Mouse (Mus musculus): ENCODE data around the gene Cdk8.

Cdk8 gene

GRCm38 (mm10) chr5:146232056-146232675, 1.1 kb downstream of the Cdk8 start:
- no peak for DNase-seq (ENCODE audit: extremely low spot score, low read depth, low spot score)

GRCm38 (mm10) chr5:146232816-146233215, 1.8 kb downstream of the Cdk8 start:
- no peak for DNase-seq (ENCODE audit: extremely low spot score, low read depth, low spot score)

GRCm38 (mm10) chr5:146234336-146234735, 3.3 kb downstream of the Cdk8 start:
- no peak for DNase-seq (ENCODE audit: extremely low spot score, low read depth, low spot score)

GRCm38 (mm10) chr5:146238274-146238673, 7.2 kb downstream of the Cdk8 start:
- DNase-seq (ENCODE audit: extremely low spot score, low read depth, low spot score) = no peak

- no peak for DNase-seq (ENCODE audit: extremely low spot score, low read depth, low spot score)
These were observed 9.7 kb downstream of the Cdk8 start for GRCm38 (mm10) chr5:146240771-146241170.

GRCm38 (mm10) chr5:146241202-146241601, 10.2 kb downstream of the Cdk8 start:
- DNase-seq (ENCODE audit: extremely low spot score, low read depth, low spot score) = no peak

- no peak for DNase-seq (ENCODE audit: extremely low spot score, low read depth, low spot score)
These were observed 14.2 kb downstream of the Cdk8 start for GRCm38 (mm10) chr5:146245193-146245592.

- DNase-seq (ENCODE audit: extremely low spot score, low read depth, low spot score) = no peak
These were observed 14.8 kb downstream of the Cdk8 start for GRCm38 (mm10) chr5:146245646-146246370.

GRCm38 (mm10) chr5:146246386-146246785, 15.4 kb downstream of the Cdk8 start:
- DNase-seq (ENCODE audit: extremely low spot score, low read depth, low spot score) = no peak

- no peak for DNase-seq (ENCODE audit: extremely low spot score, low read depth, low spot score)
These were observed 16.7 kb downstream of the Cdk8 start for GRCm38 (mm10) chr5:146247709-146248108.

- no peak for DNase-seq (ENCODE audit: extremely low spot score, low read depth, low spot score)
These were observed 17.7 kb downstream of the Cdk8 start for GRCm38 (mm10) chr5:146248746-146249145.

GRCm38 (mm10) chr5:146250369-146251075, 19.5 kb downstream of the Cdk8 start:
- no peak for DNase-seq (ENCODE audit: extremely low spot score, low read depth, low spot score)

- DNase-seq (ENCODE audit: extremely low spot score, low read depth, low spot score) = no peak
These were observed 20.8 kb downstream of the Cdk8 start for GRCm38 (mm10) chr5:146251663-146252429.

GRCm38 (mm10) chr5:146253644-146254043, 22.6 kb downstream of the Cdk8 start:
- DNase-seq (ENCODE audit: extremely low spot score, low read depth, low spot score) = no peak

GRCm38 (mm10) chr5:146260003-146260402, 29.0 kb downstream of the Cdk8 start:
- DNase-seq (ENCODE audit: extremely low spot score, low read depth, low spot score) = no peak

- no peak for DNase-seq (ENCODE audit: extremely low spot score, low read depth, low spot score)
These were observed 35.0 kb downstream of the Cdk8 start for GRCm38 (mm10) chr5:146265934-146266591.

GRCm38 (mm10) chr5:146267776-146268175, 36.7 kb downstream of the Cdk8 start:
- no peak for DNase-seq (ENCODE audit: extremely low spot score, low read depth, low spot score)

GRCm38 (mm10) chr5:146270593-146270992, 39.6 kb downstream of the Cdk8 start:
- DNase-seq (ENCODE audit: extremely low spot score, low read depth, low spot score) = no peak

GRCm38 (mm10) chr5:146271662-146272061, 40.6 kb downstream of the Cdk8 start:
- no peak for DNase-seq (ENCODE audit: extremely low spot score, low read depth, low spot score)

GRCm38 (mm10) chr5:146273096-146273495, 42.1 kb downstream of the Cdk8 start:
- no peak for DNase-seq (ENCODE audit: extremely low spot score, low read depth, low spot score)
